Mouse (Mus musculus): ENCODE data around the gene Supt3. TPM values are rescaled to one million over a fixed set of nuclear protein-coding genes. Genes with fewer than 3 reads are reported as not detected.

The Supt3 gene
- polyA plus RNA-seq, 1 experiment from 2014 or later, result 27.0 TPM

DNA sequence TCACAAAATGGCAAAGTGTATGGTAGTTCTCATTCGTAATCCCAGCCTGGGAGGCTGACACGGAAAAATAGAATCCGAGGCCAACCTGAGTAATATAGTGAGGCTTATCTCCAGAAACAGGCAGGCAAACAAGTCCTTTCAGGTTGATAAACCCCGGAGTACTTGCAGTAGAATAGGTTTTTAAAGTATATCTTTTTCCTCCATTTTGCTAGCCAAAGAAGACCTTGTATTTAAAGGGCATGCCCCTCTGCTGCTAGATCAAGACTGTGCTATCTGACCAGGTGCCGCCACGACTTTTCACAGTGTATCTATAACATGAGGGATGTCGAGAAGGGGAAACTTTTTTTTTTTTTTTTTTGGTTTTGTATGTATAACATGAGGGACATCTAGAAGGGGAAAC is 324.1 kb downstream of the Supt3 start:
- Histone ChIP-seq H3K4me1 (ENCODE audit: control insufficient read depth, insufficient read depth, low read length) (no peaks in the 10 kb centered on the region), H3K36me3 (ENCODE audit: control insufficient read depth, insufficient read depth, low read length) (no peaks in the 10 kb centered on the region), H3K27me3 (ENCODE audit: control insufficient read depth, insufficient read depth, low read length) (no peaks in the 10 kb centered on the region), H3K4me2 (replicated peaks; ENCODE audit: low read depth, low read length) (no peak overlapping the region), H3K27ac (ENCODE audit: low read length) (no peak overlapping the region), H3K4me3 (ENCODE audit: low read depth, low read length) (no peak overlapping the region), H3K9ac (replicated peaks; ENCODE audit: low read depth, low read length) (no peak overlapping the region), H3K9me3 (ENCODE audit: control insufficient read depth, low read depth, low read length) (no peaks in the 10 kb centered on the region)
- WGBS, result 58% methylated on average over 7 of the region's 7 CpGs
- ATAC-seq (ENCODE audit: insufficient number of reproducible peaks, insufficient read depth, low FRiP score, low read depth), result no peak

GRCm38 (mm10) chr17:45115386-45115785 is 338.4 kb downstream of the Supt3 start:
- no peak for ATAC-seq (ENCODE audit: insufficient number of reproducible peaks, insufficient read depth, low FRiP score, low read depth)
- no peaks in the 10 kb centered on the region for H3K9me3 ChIP-seq (ENCODE audit: control insufficient read depth, low read depth, low read length)
- WGBS, result 51% methylated on average over 3 of the region's 3 CpGs
- H3K36me3 ChIP-seq (ENCODE audit: control insufficient read depth, insufficient read depth, low read length), result no peaks in the 10 kb centered on the region
- no peaks in the 10 kb centered on the region for H3K27me3 ChIP-seq (ENCODE audit: control insufficient read depth, insufficient read depth, low read length)
- no peak overlapping the region for H3K27ac ChIP-seq (ENCODE audit: low read length)
- peaks cover 9% of the 10 kb centered on the region for H3K4me1 ChIP-seq (ENCODE audit: control insufficient read depth, insufficient read depth, low read length)
- no peak overlapping the region for H3K4me3 ChIP-seq (ENCODE audit: low read depth, low read length)
- H3K9ac ChIP-seq (replicated peaks; ENCODE audit: low read depth, low read length), result no peak overlapping the region
- no peak overlapping the region for H3K4me2 ChIP-seq (replicated peaks; ENCODE audit: low read depth, low read length)

DNA sequence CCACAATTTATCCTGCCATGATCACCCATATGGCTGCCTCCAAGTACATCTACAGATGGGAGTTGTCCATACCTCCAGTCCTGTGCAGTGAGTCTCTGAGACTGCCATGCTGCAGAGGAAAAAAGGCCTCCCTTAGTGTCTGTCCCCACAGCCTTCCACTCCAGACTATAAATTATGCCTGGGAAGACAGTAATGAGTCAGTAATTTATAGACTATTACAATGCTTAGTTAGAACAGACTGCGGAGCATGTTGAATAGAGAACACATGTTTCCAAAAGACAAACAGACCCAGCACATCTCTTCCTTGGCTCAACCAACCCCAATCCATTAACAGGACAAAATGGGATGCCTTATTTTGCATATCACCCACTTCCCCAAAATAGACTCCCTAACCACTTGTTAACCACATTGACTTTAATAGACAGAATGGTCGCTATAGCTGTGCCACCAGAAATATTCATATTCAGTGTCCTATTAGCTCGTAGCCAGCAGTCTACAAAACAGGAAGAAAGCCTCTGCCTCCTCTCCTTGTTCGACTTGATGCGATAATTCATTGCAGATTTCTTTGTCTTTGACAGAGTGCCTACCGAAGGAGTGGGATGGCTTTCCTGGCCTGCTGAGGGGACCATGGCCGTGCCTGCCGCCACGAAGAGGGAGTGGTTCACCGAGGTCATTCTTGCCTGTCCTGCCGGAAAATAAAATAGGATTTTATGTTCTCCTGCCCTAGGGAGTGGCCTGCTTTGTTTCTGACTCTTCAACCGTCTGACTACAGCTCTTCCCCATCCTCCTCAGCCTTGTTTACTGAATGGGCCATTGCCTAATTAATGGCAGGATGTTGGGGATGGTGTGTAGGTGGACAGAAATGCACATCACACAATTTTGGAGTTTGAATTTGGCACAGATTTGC is 341.9 kb downstream of the Supt3 start:
- Histone ChIP-seq H3K9me3 (ENCODE audit: control insufficient read depth, low read depth, low read length) (no peaks in the 10 kb centered on the region), H3K27me3 (ENCODE audit: control insufficient read depth, insufficient read depth, low read length) (no peaks in the 10 kb centered on the region), H3K4me1 (ENCODE audit: control insufficient read depth, insufficient read depth, low read length) (peaks cover 9% of the 10 kb centered on the region), H3K4me3 (ENCODE audit: low read depth, low read length) (no peak overlapping the region), H3K9ac (replicated peaks; ENCODE audit: low read depth, low read length) (no peak overlapping the region), H3K4me2 (replicated peaks; ENCODE audit: low read depth, low read length) (no peak overlapping the region; the same call in 1 of the 2 replicates), H3K36me3 (ENCODE audit: control insufficient read depth, insufficient read depth, low read length) (no peaks in the 10 kb centered on the region), H3K27ac (ENCODE audit: low read length) (peak overlapping the region; percentile 59; the same call in 1 of the 2 replicates)
- WGBS, result 36% methylated on average over 12 of the region's 12 CpGs
- no peak for ATAC-seq (ENCODE audit: insufficient number of reproducible peaks, insufficient read depth, low FRiP score, low read depth)

- 0 out of 2 replicates have a peak overlapping the region, but pooled peaks have one; percentile 13 for H3K4me2 ChIP-seq (replicated peaks; ENCODE audit: low read depth, low read length)
- no peak overlapping the region for H3K4me3 ChIP-seq (ENCODE audit: low read depth, low read length)
- WGBS, result 41% methylated on average over 18 of the region's 18 CpGs
- H3K27ac ChIP-seq (ENCODE audit: low read length), result peak overlapping the region; percentile 23; the same call in 1 of the 2 replicates
- no peaks in the 10 kb centered on the region for H3K9me3 ChIP-seq (ENCODE audit: control insufficient read depth, low read depth, low read length)
- no peaks in the 10 kb centered on the region for H3K36me3 ChIP-seq (ENCODE audit: control insufficient read depth, insufficient read depth, low read length)
- ATAC-seq (ENCODE audit: insufficient number of reproducible peaks, insufficient read depth, low FRiP score, low read depth), result no peak
- no peaks in the 10 kb centered on the region for H3K27me3 ChIP-seq (ENCODE audit: control insufficient read depth, insufficient read depth, low read length)
- no peak overlapping the region for H3K9ac ChIP-seq (replicated peaks; ENCODE audit: low read depth, low read length)
- H3K4me1 ChIP-seq (ENCODE audit: control insufficient read depth, insufficient read depth, low read length), result peaks cover 9% of the 10 kb centered on the region
These were observed 342.8 kb downstream of the Supt3 start for GRCm38 (mm10) chr17:45119609-45120201.

GRCm38 (mm10) chr17:45123856-45124255 is 346.9 kb downstream of the Supt3 start:
- Histone ChIP-seq H3K4me2 (replicated peaks; ENCODE audit: low read depth, low read length) (no peak overlapping the region), H3K27me3 (ENCODE audit: control insufficient read depth, insufficient read depth, low read length) (no peaks in the 10 kb centered on the region), H3K27ac (ENCODE audit: low read length) (no peak overlapping the region), H3K36me3 (ENCODE audit: control insufficient read depth, insufficient read depth, low read length) (no peaks in the 10 kb centered on the region), H3K4me3 (ENCODE audit: low read depth, low read length) (no peak overlapping the region), H3K9ac (replicated peaks; ENCODE audit: low read depth, low read length) (no peak overlapping the region), H3K9me3 (ENCODE audit: control insufficient read depth, low read depth, low read length) (no peaks in the 10 kb centered on the region), H3K4me1 (ENCODE audit: control insufficient read depth, insufficient read depth, low read length) (peaks cover 8% of the 10 kb centered on the region)
- ATAC-seq (ENCODE audit: insufficient number of reproducible peaks, insufficient read depth, low FRiP score, low read depth), result no peak
- 91% methylated on average over 3 of the region's 3 CpGs for WGBS

GRCm38 (mm10) chr17:45128611-45129010 is 351.7 kb downstream of the Supt3 start:
- no peak overlapping the region for H3K27ac ChIP-seq (ENCODE audit: low read length)
- H3K9me3 ChIP-seq (ENCODE audit: control insufficient read depth, low read depth, low read length), result no peaks in the 10 kb centered on the region
- ATAC-seq (ENCODE audit: insufficient number of reproducible peaks, insufficient read depth, low FRiP score, low read depth), result no peak
- no peak overlapping the region for H3K4me3 ChIP-seq (ENCODE audit: low read depth, low read length)
- no peaks in the 10 kb centered on the region for H3K4me1 ChIP-seq (ENCODE audit: control insufficient read depth, insufficient read depth, low read length)
- H3K27me3 ChIP-seq (ENCODE audit: control insufficient read depth, insufficient read depth, low read length), result no peaks in the 10 kb centered on the region
- no peak overlapping the region for H3K9ac ChIP-seq (replicated peaks; ENCODE audit: low read depth, low read length)
- 93% methylated on average over 4 of the region's 4 CpGs for WGBS
- H3K4me2 ChIP-seq (replicated peaks; ENCODE audit: low read depth, low read length), result no peak overlapping the region
- H3K36me3 ChIP-seq (ENCODE audit: control insufficient read depth, insufficient read depth, low read length), result no peaks in the 10 kb centered on the region

- H3K27ac ChIP-seq (ENCODE audit: low read length), result no peak overlapping the region
- no peak for ATAC-seq (ENCODE audit: insufficient number of reproducible peaks, insufficient read depth, low FRiP score, low read depth)
- H3K27me3 ChIP-seq (ENCODE audit: control insufficient read depth, insufficient read depth, low read length), result no peaks in the 10 kb centered on the region
- 88% methylated on average over 10 of the region's 10 CpGs for WGBS
- no peaks in the 10 kb centered on the region for H3K4me1 ChIP-seq (ENCODE audit: control insufficient read depth, insufficient read depth, low read length)
- no peaks in the 10 kb centered on the region for H3K9me3 ChIP-seq (ENCODE audit: control insufficient read depth, low read depth, low read length)
- H3K36me3 ChIP-seq (ENCODE audit: control insufficient read depth, insufficient read depth, low read length), result no peaks in the 10 kb centered on the region
- no peak overlapping the region for H3K9ac ChIP-seq (replicated peaks; ENCODE audit: low read depth, low read length)
- no peak overlapping the region for H3K4me3 ChIP-seq (ENCODE audit: low read depth, low read length)
- H3K4me2 ChIP-seq (replicated peaks; ENCODE audit: low read depth, low read length), result no peak overlapping the region
These were observed 356.8 kb downstream of the Supt3 start for GRCm38 (mm10) chr17:45133501-45134400.

DNA sequence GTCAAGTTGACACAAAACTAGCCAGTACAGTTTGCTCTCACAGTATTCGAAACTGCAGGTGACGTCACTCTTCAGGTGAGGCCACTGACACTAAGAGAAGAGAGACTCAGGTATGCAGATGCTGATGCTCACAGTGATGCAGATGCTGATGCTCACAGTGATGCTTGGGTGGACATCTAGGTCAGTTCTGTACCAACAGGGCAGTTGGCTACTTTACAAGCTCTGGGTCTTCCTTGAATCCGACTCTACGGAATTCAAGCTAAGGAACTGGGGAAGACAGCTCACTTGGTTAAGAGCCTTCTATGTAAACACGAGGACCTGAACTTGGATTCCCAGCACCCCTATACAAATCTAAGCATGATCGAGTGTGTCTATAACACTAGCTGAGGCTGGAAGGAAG is 359.5 kb downstream of the Supt3 start:
- no peak overlapping the region for H3K4me3 ChIP-seq (ENCODE audit: low read depth, low read length)
- H3K27ac ChIP-seq (ENCODE audit: low read length), result no peak overlapping the region
- H3K4me2 ChIP-seq (replicated peaks; ENCODE audit: low read depth, low read length), result no peak overlapping the region
- H3K9me3 ChIP-seq (ENCODE audit: control insufficient read depth, low read depth, low read length), result no peaks in the 10 kb centered on the region
- no peak for ATAC-seq (ENCODE audit: insufficient number of reproducible peaks, insufficient read depth, low FRiP score, low read depth)
- no peaks in the 10 kb centered on the region for H3K36me3 ChIP-seq (ENCODE audit: control insufficient read depth, insufficient read depth, low read length)
- H3K27me3 ChIP-seq (ENCODE audit: control insufficient read depth, insufficient read depth, low read length), result no peaks in the 10 kb centered on the region
- WGBS, result 90% methylated on average over 6 of the region's 6 CpGs
- no peak overlapping the region for H3K9ac ChIP-seq (replicated peaks; ENCODE audit: low read depth, low read length)
- H3K4me1 ChIP-seq (ENCODE audit: control insufficient read depth, insufficient read depth, low read length), result no peaks in the 10 kb centered on the region

Measured in stomach, embryonic 14.5 days (tissue).